Mouse (Mus musculus) liver, embryonic 16.5 days (tissue): ENCODE data around the gene Slc37a3. TPM values are rescaled to one million over a fixed set of nuclear protein-coding genes. Genes with fewer than 3 reads are reported as not detected.

Experiments used
- ATAC-seq: fragments of 200-750 bp; cut with Nextera tagmentation; 2 replicates; pipeline ENCODE4 v1.8.0; 2017; ENCODE audit warnings: low read depth, mild to moderate bottlenecking, moderate number of reproducible peaks, moderate library complexity
- H3K27ac ChIP-seq: fragments of 300-500 bp; sonication (generic); 2 replicates; pipeline ENCODE4 v1.5.1; 2014; ENCODE audit warnings: mild to moderate bottlenecking, low read length
- H3K27me3 ChIP-seq: fragments of 300-500 bp; sonication (generic); 2 replicates; pipeline ENCODE4 v1.6.1; 2014; ENCODE audit warnings: low read depth, low read length, mixed read lengths; ENCODE audit not compliant: control insufficient read depth, insufficient read depth
- H3K36me3 ChIP-seq: fragments of 300-500 bp; sonication (generic); 2 replicates; pipeline ENCODE4 v1.6.1; 2014; ENCODE audit warnings: mild to moderate bottlenecking; ENCODE audit not compliant: control insufficient read depth, insufficient read depth
- H3K4me1 ChIP-seq: fragments of 300-500 bp; sonication (generic); 2 replicates; pipeline ENCODE4 v1.6.1; 2014; ENCODE audit warnings: low read depth, low read length, mixed read lengths; ENCODE audit not compliant: control insufficient read depth
- H3K4me2 ChIP-seq: fragments of 300-500 bp; sonication (generic); 2 replicates; pipeline ENCODE4 v1.6.1; 2014; ENCODE audit warnings: low read depth, low read length, mixed read lengths
- H3K4me3 ChIP-seq: fragments of 300-500 bp; sonication (generic); 2 replicates; pipeline ENCODE4 v1.5.1; 2014; ENCODE audit warnings: low read depth, mild to moderate bottlenecking, low read length
- H3K9ac ChIP-seq: fragments of 300-500 bp; sonication (generic); 2 replicates; pipeline ENCODE4 v1.6.1; 2014; ENCODE audit warnings: low read depth, low read length
- H3K9me3 ChIP-seq: fragments of 300-500 bp; sonication (generic); replicated peaks from 2 replicates; pipeline ENCODE4 v1.6.1; 2016; ENCODE audit warnings: low read length; ENCODE audit not compliant: control insufficient read depth
- WGBS: fragments of 180-500 bp; shearing (Covaris S2); extraction: QIAGEN DNeasy Blood & Tissue Kit; methylation state at CpG from one replicate; pipeline ENCODE4 v1.1.7; 2014; ENCODE audit not compliant: insufficient replicate concordance; 5-methylcytosine and 5-hydroxymethylcytosine counted together
- polyA plus RNA-seq: library from polyadenylated mRNA; unstranded; fragments of >200 nt; fragmentation: Nextera tagmentation; extraction: Ambion mirVana; gene quantifications from 2 replicates; pipeline ENCODE4 v1.2.1, GENCODE M21; 2015

Slc37a3 gene
- 9.2 and 9.9 TPM in 2 replicates for polyA plus RNA-seq

GRCm38 (mm10) chr6:39377311-39377827, at the start of gene Slc37a3:
Gene Slc37a3, minus strand, starts transcription at chr6:39377675.
- no peaks in the 10 kb centered on the region for H3K9me3 ChIP-seq
- peaks cover 13% of the 10 kb centered on the region for H3K4me1 ChIP-seq
- WGBS, result under 1% methylated on average over 43 of the region's 43 CpGs
- H3K27ac ChIP-seq, result no peak within 1 kb of the TSS
- peak within 1 kb of the TSS; percentile 91 for H3K4me2 ChIP-seq
- H3K4me3 ChIP-seq, result peak within 1 kb of the TSS; percentile 80
- peaks cover 22% of the 10 kb centered on the region for H3K27me3 ChIP-seq
- ATAC-seq, result peak; percentile 89
- peak within 1 kb of the TSS; percentile 85 for H3K9ac ChIP-seq
- H3K36me3 ChIP-seq, result no peaks in the 10 kb centered on the region

- no peak for ATAC-seq
- 0 out of 2 replicates have a peak overlapping the region, but pooled peaks have one; percentile 30 for H3K9ac ChIP-seq
- H3K36me3 ChIP-seq, result no peaks in the 10 kb centered on the region
- WGBS, result 81% methylated on average over 4 of the region's 4 CpGs
- no peaks in the 10 kb centered on the region for H3K27me3 ChIP-seq
- H3K4me1 ChIP-seq, result peaks cover 71% of the 10 kb centered on the region
- H3K4me2 ChIP-seq, result no peak overlapping the region
- peak overlapping the region; percentile 86 for H3K27ac ChIP-seq
- H3K9me3 ChIP-seq, result no peaks in the 10 kb centered on the region
- H3K4me3 ChIP-seq, result no peak overlapping the region
Observed at GRCm38 (mm10) chr6:39426725-39427124, 49.2 kb upstream of the Slc37a3 start.

GRCm38 (mm10) chr6:39425181-39425580, 47.7 kb upstream of the Slc37a3 start:
- Histone ChIP-seq H3K36me3 (no peaks in the 10 kb centered on the region), H3K4me1 (peaks cover 72% of the 10 kb centered on the region), H3K9ac (peak overlapping the region; percentile 37), H3K27me3 (no peaks in the 10 kb centered on the region), H3K4me2 (peak overlapping the region; percentile 23; the same call in 1 of the 2 replicates), H3K4me3 (no peak overlapping the region), H3K27ac (peak overlapping the region; percentile 86), H3K9me3 (no peaks in the 10 kb centered on the region)
- WGBS, result 30% methylated on average over 2 of the region's 2 CpGs
- ATAC-seq, result peak; percentile 27

- Histone ChIP-seq H3K4me1 (peaks cover 60% of the 10 kb centered on the region), H3K27me3 (no peaks in the 10 kb centered on the region), H3K4me3 (no peak overlapping the region), H3K9ac (peak overlapping the region; percentile 23; the same call in 1 of the 2 replicates), H3K27ac (peak overlapping the region; percentile 83), H3K36me3 (no peaks in the 10 kb centered on the region), H3K4me2 (peak overlapping the region; percentile 33), H3K9me3 (no peaks in the 10 kb centered on the region)
- WGBS, result 49% methylated on average over 7 of the region's 7 CpGs
- peak; percentile 26 for ATAC-seq
Observed at GRCm38 (mm10) chr6:39423686-39424085, 46.2 kb upstream of the Slc37a3 start.

- Histone ChIP-seq H3K27ac (peak overlapping the region; percentile 83), H3K4me2 (peak overlapping the region; percentile 33), H3K4me3 (no peak overlapping the region), H3K9me3 (no peaks in the 10 kb centered on the region), H3K36me3 (no peaks in the 10 kb centered on the region), H3K4me1 (peaks cover 56% of the 10 kb centered on the region), H3K9ac (peak overlapping the region; percentile 50), H3K27me3 (no peaks in the 10 kb centered on the region)
- 39% methylated on average over 6 of the region's 6 CpGs for WGBS
- no peak for ATAC-seq
Observed at GRCm38 (mm10) chr6:39423130-39423551, 45.7 kb upstream of the Slc37a3 start.

GRCm38 (mm10) chr6:39420867-39421266, 43.4 kb upstream of the Slc37a3 start:
- no peak for ATAC-seq
- Histone ChIP-seq H3K4me3 (peak overlapping the region; percentile 92; the same call in 1 of the 2 replicates), H3K27me3 (no peaks in the 10 kb centered on the region), H3K9me3 (no peaks in the 10 kb centered on the region), H3K36me3 (no peaks in the 10 kb centered on the region; the same call in 1 of the 2 replicates), H3K9ac (no peak overlapping the region), H3K4me1 (peaks cover 53% of the 10 kb centered on the region), H3K27ac (no peak overlapping the region), H3K4me2 (peak overlapping the region; percentile 61; the same call in 1 of the 2 replicates)
- 44% methylated on average over 4 of the region's 4 CpGs for WGBS

- WGBS, result 1% methylated on average over 62 of the region's 82 CpGs
- Histone ChIP-seq H3K9me3 (no peaks in the 10 kb centered on the region), H3K27me3 (no peaks in the 10 kb centered on the region), H3K36me3 (no peaks in the 10 kb centered on the region; the same call in 1 of the 2 replicates), H3K4me2 (peak within 1 kb of the TSS; percentile 61), H3K4me3 (peak within 1 kb of the TSS; percentile 92), H3K9ac (peak within 1 kb of the TSS; percentile 98), H3K27ac (peak within 1 kb of the TSS; percentile 98), H3K4me1 (peaks cover 45% of the 10 kb centered on the region)
- peak; percentile 87 for ATAC-seq
Observed at GRCm38 (mm10) chr6:39419851-39420721, 42.6 kb upstream of the Slc37a3 start, which contains the start of gene Mkrn1. Gene Mkrn1, minus strand, starts transcription at chr6:39420462.

- H3K27ac ChIP-seq, result peak overlapping the region; percentile 98
- no peaks in the 10 kb centered on the region for H3K9me3 ChIP-seq
- H3K9ac ChIP-seq, result peak overlapping the region; percentile 98
- H3K27me3 ChIP-seq, result no peaks in the 10 kb centered on the region
- H3K36me3 ChIP-seq, result no peaks in the 10 kb centered on the region; the same call in 1 of the 2 replicates
- under 1% methylated on average over 43 of the region's 43 CpGs for WGBS
- peaks cover 44% of the 10 kb centered on the region for H3K4me1 ChIP-seq
- peak overlapping the region; percentile 92 for H3K4me3 ChIP-seq
- no peak for ATAC-seq
- H3K4me2 ChIP-seq, result peak overlapping the region; percentile 61
Observed at GRCm38 (mm10) chr6:39419386-39419850, 41.9 kb upstream of the Slc37a3 start.
